Mouse (Mus musculus) cerebellum, adult (tissue): ENCODE results near the gene Sh3pxd2a.

ENCODE experiments used
- ATAC-seq: cut with Nextera tagmentation; 2 replicates; pipeline ENCODE4 v1.9.2; 2017; ENCODE audit warnings: mild to moderate bottlenecking, moderate library complexity, mixed read lengths; ENCODE audit not compliant: insufficient number of reproducible peaks, low FRiP score, low TSS enrichment

Gene Sh3pxd2a

DNA sequence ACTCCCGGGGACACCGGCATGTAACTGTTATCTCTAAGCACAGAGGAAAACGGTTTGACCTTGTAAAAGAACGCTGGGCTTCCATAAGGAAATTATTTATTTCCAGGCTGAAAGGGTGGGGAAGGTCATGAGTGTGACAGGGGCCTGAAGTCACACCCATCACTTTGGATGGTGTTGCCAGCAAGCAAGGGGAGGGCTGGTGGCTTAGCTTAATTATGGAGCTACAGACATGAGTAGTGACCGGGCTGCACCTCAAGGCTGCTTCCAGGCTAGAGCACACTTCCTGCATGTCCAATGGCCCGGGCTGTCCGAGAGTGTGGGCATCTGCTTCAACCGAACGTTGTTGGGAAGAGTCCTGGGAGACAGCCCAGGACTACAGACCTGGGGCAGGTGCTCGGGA lies 78.2 kb downstream of the Sh3pxd2a start:
- ATAC-seq: no peak

DNA sequence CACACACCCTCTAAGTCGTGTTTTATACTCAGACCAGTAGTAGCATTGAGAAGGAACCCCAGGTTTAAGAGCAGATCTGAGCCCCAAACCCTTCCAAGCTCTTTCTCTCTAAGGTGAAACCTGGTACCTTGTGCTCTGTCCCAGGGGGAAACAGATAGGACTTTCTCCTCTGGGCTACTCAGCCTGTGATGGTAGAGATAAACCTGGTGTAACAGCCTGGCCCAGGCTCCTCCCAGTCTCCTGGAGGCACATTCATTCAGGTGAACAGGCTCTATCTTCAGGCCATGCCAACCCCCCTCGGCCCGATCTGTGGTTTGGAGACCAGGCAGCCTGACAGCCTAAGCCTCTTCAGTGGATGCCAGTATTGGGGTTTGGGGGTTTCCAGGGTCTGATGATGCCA lies 79.6 kb downstream of the Sh3pxd2a start:
- ATAC-seq: no peak

DNA sequence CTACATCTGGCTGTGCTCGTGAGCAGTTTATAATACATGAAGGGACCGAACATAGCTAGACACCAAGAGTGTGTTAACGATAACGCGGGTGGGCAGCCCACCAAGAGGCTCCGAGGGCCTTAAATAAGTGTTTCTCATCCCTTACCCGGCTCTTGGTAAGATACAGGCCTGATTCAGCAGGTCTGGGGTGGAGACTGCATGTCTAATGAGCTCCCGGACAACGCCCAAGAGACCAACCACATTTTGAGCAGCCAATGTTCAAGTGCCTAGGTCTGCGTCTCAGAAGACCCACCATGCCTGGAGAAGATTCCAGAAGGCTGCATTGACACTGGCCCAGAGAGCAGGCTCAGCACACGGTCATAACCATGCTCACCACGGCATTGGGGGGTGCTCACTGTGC lies 80.2 kb downstream of the Sh3pxd2a start:
- no peak for ATAC-seq

DNA sequence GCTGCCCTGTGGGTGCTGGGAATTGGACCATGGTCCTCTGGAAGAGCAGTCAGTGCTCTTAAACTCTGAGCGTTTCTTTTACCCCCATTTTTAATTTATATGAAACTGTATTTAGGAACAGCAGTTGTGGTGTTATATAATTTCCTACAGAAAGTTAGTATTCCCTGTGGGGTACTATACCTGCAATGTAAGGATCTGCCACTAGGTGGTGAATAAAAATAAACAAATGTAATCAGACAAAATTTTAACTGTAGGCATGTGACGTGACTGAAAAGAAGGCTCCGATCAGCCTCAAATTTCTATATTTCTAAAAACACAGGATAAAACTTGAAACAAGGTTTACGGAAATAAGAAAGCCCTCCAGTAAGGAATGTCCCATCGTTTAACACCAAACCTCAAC lies 81.9 kb downstream of the Sh3pxd2a start:
- no peak for ATAC-seq

DNA sequence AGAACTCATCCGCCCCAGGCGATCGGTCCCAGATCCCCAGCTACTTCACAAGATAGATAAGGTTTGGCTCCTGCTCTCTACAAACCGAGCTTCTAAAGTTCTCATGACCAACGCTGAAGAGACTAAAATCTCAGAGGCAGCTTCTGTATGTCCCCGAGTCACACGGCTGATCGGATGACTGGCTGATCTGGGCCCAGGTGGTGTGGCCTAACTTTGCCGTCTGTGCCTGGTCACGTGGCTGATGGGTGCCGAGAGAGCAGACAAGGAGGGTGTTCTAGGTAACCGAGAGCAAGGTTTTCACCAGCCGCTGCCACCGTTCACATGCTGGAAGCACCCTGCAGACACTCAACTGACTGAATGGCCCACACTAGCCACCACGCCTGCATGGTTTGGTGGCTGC lies 83.2 kb downstream of the Sh3pxd2a start:
- ATAC-seq: no peak

DNA sequence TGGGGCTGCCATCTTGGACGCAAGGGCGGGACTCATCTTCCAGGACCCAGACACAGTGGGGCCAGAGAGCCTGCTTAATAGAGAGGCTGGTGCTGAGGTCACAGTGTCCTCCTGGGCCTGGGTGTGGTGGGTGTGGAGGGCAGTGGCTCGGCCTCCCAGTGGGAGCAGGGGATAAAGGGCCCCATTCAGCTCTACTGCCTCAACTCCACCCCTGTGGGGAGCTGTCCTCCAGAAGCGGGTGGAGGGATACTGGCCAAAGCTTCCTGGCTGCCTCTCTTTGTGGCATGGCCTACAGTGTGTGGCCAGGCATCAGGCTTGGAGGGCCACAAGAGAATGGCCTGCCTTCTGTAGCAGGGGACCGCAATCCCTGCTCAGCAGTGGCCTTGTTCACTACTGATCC lies 85.1 kb downstream of the Sh3pxd2a start:
- no peak for ATAC-seq

DNA sequence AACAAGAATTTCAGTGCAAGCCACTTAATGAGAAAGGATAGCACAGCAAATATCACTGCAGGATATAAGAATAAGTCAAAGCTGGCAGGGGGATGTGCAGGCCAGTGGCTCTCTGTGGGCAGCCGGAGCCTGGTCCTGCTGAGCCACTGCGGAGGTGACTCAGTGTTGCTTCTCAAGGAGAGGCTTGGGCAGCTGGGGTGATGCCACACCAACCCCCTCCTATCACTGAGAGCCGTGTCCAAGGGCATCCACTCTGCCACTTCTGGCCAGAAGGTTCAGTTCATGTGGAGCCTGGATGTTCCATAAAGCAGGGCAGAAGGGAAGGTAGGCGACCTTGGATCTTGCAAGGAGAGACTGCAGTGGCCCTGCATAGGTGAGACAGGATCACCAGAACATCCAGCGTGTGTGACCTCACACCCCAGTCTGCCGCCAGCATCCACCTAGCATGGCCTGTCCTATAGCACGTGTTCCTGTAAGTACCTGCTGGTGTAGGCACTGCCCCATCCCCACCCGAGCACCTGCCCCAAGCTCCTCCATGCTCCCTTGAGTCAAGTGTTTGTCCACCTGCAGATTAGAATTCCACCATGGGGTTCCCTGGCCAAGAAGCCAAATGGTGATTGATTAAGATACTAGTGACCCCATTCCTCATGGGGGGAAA lies 89.2 kb downstream of the Sh3pxd2a start:
- ATAC-seq: no peak

DNA sequence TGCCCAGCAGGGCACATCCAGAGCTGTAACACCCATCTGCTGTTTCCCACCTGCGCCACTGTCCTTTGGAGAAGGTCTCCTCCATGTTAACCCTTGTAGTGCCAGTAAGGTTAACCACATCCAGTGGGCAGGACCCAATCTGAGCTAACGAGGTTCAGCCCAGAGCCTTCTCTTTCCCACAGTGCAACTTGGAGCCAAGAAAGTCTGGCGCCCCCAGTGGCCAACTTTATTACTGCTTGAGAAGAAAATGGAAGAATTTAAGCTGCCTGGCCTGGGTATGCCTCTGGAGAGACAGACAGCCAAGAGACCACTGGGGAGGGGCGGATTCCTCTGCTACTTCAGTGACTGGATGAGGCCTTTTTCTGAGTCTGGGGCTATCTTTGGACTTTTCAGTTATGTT lies 89.8 kb downstream of the Sh3pxd2a start:
- ATAC-seq: 0 out of 2 replicates have a peak, but pooled peaks have one; percentile 5

DNA sequence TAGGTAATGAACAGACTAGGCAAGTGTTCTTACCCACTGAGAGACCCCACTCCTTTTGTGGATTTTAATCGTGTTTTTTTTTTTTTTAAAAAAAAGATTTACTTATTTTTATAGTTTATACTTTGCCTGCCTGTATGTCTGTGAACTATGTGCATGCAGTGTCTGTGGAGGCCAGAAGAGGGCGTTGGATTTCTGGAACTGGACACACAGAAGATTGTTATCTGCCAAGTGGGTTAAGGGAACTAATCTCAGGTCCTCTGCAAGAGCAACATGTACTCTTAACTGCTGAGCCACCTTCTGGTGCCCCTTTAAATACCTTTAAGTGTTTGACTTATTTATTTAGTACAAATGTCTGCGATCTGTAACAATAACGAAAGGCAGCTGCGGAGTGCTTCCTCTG lies 92.2 kb downstream of the Sh3pxd2a start:
- no peak for ATAC-seq

DNA sequence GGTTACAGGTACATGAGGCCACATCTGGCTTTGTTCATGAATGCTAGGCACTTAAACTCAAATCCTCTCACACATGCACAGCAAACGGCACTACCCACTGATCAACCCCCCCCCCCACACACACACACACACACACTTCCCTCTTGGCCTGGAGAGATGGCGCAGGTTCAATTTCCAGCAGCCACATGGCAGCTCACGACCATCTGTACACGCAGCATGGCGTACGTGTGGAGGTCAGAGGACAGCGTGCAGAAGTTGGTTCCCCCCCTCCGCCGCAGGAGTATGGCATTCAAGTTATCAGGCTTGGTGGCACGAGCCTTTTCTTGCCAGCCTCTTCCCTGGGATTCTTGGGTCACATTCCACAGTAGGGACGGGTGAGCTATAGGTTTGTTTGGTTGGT lies 92.7 kb downstream of the Sh3pxd2a start:
- ATAC-seq: no peak

DNA sequence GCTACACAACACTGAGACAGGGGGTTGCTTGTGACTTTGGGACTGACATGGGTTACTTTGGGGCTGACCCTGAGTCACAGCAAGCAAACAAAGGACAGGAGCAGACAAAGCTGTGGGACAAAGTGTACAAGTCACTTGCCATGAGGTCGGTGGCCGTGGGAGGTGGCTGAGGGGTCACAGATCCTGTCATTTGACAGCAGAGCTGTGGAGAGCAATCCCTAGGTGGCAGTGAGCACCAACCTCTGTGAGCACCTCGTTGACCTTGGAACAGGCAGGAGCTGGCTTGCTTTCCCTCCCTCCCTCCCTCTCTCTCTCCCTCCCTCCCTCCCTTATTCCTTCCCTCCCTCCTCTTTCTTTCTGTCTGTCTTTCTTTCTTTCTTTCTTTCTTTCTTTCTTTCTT lies 95.2 kb downstream of the Sh3pxd2a start:
- no peak for ATAC-seq

DNA sequence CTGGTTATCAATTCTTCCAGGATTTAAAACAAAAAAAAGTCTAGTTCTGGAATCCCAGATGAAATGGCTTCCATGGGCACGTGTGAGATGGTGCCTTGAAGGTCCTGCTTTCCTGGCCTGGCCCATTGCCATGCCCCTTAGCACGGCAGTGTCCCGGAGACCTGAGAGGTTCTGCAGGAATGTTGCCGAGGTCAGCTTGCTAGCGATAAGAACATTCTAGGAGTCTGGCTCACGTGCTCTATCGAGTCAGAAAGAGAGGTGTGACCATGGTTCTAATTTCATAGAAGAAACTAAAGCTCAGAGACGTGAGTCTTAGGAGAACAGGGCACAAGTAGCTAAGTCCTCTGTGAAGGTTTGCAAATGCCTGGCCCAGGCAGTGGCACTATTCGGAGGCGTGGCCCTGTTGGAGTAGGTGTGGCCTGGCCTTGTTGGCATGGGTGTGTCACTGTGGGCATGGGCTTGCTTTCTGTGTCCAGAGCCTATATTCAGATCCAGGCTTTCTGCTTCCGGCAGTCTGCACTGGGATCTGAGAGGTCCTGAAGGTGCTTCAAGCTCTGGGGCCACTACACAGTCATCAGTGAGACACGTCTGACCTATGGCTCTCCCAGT lies 96.8 kb downstream of the Sh3pxd2a start:
- ATAC-seq: no peak

DNA sequence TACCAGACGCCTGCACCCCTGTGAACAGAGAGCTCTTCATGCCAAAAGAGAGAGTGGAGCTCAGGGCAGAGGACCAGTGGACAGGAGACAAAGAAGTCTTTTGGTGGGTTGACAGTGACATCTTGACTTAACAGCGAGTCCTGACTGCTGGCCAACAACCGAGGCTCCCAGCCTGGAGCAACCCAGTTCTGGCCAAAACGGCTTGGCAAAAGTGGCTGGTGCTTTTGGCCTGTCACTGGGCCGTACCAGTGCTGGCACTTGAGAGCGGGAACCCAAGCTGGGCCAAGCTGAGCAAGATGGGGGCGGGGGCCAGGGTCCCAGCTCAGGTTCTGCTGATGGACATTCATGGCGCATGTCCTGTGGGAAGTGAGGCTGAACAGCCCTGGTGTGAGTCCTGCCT lies 97.6 kb downstream of the Sh3pxd2a start:
- peak; percentile 85 for ATAC-seq

DNA sequence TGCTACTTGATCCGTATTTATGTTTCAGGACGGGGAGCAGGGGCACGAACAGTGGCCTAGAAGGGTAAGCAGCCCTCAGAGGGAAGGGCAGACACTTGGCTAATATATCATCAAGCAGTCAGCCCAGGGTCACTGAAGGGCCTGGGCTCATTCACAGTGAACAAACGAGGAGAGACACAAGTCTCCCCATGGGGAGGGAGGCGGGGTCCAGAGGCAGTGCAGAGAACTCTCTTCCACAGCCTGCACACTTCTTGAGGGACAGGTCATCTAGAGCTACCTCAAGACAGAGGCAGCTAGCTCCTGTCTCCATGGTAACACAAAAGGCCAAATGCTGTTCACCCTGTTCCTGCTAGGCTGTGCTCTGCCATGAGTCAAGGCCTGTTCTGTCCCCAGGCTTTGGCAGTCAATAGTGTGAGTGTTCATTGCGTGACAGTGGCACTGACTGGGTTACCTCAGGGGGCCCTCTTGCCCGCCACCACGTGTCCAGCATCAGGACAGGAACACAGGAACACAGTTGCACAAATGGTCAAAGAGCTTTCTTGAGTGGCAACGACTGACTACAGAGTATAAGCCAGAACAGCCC lies 101.0 kb downstream of the Sh3pxd2a start:
- ATAC-seq: no peak

DNA sequence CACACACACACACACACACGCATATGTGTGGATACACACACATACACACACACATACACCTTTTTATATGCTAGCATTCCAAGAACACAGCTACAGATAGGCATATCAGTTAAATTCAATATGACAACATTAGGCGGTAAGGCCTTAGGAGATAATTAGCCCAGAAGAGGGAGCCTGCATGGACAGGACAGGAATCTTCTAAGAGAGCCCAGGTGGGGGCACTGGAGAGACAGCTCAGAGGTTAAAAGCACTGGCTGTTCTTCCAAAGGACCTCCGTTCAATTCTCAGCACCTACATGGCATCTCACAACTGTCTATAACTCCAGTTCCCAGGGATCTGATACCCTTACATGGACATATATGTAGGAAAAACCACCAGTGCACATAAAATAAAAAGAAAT lies 103.3 kb downstream of the Sh3pxd2a start:
- no peak for ATAC-seq

DNA sequence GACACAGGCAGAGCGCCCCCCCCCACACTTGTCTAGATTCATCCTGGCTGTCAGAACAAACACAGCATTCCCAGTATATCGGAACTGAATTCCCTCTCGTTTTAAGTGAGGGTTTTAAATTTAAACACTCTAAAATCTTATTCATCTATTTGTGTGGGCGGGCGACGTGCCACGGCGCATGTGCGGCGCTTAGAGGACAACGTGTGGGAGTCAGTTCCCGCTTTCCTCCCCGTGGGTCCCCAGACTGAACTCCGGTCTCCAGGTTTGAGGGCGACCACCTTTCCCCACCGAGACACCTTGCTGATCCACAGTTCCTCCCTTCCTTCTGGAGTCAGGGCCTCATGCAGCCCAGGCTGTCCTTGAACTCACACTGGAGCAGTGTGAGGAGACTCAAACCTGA lies 104.2 kb downstream of the Sh3pxd2a start:
- ATAC-seq: no peak

DNA sequence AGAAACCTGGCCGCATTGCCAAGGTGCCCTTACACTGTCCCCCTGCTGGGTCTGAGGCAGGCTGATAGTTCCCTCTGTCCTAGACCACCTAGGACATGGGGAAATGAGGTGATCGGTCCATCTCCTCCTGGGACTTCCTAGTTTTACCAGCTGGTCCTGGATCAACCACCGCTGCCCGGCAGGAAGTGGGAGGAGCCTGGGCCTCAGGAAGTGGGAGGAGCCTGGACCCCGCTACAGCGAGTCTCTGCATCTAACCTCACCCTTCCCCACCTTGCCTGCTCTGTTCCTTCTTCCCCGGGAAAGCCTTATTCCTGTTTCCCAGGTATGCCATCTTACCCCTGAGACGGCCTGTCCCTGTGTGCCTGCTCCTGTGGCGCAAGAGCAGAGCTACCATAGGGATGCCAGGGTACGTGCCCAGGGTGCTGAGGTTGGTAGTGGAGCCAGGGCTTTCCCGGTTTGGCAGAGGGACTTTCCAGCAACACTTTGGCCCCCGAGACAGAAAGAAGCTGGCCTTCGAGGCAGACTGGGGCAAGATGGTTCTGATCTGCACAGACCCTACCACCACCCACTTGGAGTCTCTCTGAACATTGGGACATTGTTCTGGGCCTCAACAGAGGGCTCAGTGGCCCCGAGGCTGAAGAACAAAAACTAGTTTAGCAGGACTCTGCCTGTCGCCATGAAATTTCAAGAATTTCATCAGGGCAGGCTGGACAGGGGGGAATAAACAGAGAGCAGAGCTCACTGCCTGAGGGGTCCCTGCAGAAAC lies 104.9 kb downstream of the Sh3pxd2a start:
- ATAC-seq: no peak

DNA sequence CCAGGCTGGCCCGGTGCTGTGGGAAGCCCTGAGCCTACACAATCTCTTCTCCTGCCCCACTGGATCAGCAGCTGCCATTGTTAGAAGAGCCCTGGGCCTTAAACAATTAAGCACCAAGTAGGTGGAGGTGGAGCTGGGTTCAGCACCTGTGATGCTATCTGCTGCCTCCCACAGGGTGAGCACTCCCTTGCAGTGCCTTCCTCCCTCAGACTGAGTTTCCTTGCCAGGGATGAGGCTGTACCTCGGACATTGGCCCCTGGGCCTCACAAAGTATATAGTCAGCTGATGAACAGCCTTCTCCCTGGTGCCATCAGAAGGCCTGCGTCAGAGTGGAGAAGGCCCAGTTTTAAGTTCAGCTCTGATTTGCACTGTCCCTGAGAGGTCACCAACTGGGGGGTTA lies 106.9 kb downstream of the Sh3pxd2a start:
- no peak for ATAC-seq

DNA sequence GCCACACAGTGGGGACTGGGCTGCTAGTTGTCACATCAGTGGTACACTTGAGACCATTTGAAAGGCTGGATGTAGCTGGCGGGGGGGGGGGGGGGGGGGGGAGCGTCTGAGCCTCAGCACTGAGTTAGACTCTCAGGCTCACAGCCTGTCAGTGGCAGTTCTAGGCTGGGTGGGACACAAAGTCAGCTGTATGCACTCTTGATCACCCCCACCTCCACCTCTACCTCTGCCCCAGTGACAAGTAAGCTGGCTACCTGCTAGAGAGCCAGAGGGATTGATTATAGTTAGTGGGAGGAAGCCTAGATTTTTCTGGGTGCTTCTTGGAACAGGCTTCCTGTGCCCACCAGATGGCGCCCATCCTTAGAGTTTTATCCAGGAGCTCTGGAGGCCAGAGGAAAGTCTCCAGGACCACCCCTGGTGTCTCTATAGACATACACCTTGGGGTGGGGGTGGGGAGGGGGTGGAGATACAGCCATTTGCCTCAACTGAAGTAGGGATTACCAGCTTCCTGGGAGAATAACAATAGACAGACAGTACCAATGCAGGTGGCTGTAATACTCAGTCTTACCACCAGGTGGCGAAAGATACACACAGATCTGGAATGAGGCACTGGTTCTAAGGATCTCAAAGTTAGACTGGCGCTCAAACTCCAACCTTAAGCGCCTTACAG lies 107.9 kb downstream of the Sh3pxd2a start:
- peak; percentile 54 for ATAC-seq

DNA sequence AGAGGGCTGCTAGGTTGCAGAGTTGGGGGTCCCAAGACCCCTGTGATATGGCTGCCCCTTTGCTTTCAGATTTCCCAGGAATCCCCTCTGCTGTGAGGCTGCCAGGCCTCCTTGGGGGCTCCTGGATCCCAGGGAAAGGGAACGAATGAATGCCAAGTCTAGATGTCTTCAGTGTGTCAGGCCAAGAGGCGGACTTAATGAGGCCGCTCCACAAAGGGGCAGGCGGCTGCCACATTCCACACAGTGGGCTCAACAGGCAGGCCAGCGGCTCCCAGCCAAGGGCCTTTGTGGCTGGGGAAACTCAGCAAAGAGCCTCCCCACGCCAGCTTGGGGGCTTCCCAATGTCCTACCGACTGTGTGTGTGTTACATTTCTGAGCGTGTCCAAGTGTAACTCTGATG lies 109.7 kb downstream of the Sh3pxd2a start:
- no peak for ATAC-seq

DNA sequence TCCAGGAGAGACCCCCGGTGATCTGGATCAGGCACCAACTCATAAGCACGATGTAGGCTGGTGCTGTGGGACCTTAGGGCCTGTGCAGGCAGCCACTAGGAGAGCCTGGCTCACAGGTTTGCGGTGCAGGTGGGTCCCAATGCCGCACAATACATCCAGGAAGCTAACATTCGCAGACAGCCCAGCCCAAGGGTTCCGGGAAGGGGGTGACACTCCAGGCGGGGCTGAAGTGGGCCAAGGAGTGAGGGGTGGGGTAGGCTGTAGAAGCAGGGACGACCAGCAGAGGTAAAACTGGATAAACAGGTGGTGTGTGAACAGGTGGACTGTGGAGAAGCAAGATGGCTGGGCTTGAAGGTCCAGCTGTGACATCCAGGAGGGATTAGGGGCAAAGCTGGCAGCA lies 115.2 kb downstream of the Sh3pxd2a start:
- ATAC-seq: no peak
